Mouse (Mus musculus): Measurements from ENCODE around the gene Adgrl4. TPM values are rescaled to one million over a fixed set of nuclear protein-coding genes. Genes with fewer than 3 reads are reported as not detected.

Gene Adgrl4
- polyA plus RNA-seq (2015; fragmentation: Illumina TruSeq; extraction: RNeasy Lipid Tissue Mini Kit (QIAGEN cat#74804); ENCODE audit: insufficient read depth, low read depth, low replicate concordance) = 25.8 TPM

GRCm38 (mm10) chr3:151437693-151438092 is at the start of gene Adgrl4:
TSS of gene Adgrl4 (plus strand) at chr3:151437887.

All from pancreas, adult 10 weeks (tissue).